Mouse (Mus musculus): ENCODE data around the gene Rdh12. TPM values are rescaled to one million over a fixed set of nuclear protein-coding genes. Genes with fewer than 3 reads are reported as not detected.

Rdh12 gene
- polyA plus RNA-seq, 1 experiment, result 8.9 TPM

- Histone ChIP-seq H3K4me1 (ENCODE audit: control insufficient read depth, insufficient read depth, low read length) (no peaks in the 10 kb centered on the region), H3K4me3 (replicated peaks; ENCODE audit: extremely low read depth, low read depth, low read length) (no peak overlapping the region)
- whole genome bisulfite sequencing, result 79% methylated on average over 2 of the region's 2 CpGs
- DNase-seq, result no peak
- no peak for TF ChIP-seq CTCF (IDR thresholded peaks at IDR 0.05; ENCODE audit: insufficient read depth, low read length)
- no peak for TF ChIP-seq POLR2A (IDR thresholded peaks at IDR 0.05; ENCODE audit: borderline replicate concordance, extremely low read depth, low read depth, low read length)
Observed at GRCm38 (mm10) chr12:79241985-79242384, 33.3 kb downstream of the Rdh12 start.

GRCm38 (mm10) chr12:79242921-79243320, 34.2 kb downstream of the Rdh12 start:
- 84% methylated on average over 6 of the region's 6 CpGs for WGBS
- no peaks in the 10 kb centered on the region for H3K4me1 ChIP-seq (ENCODE audit: control insufficient read depth, insufficient read depth, low read length)
- TF ChIP-seq POLR2A (IDR thresholded peaks at IDR 0.05; ENCODE audit: borderline replicate concordance, extremely low read depth, low read depth, low read length) (no peak), CTCF (IDR thresholded peaks at IDR 0.05; ENCODE audit: insufficient read depth, low read length) (no peak)
- DNase-seq, result no peak
- no peak overlapping the region for H3K4me3 ChIP-seq (replicated peaks; ENCODE audit: extremely low read depth, low read depth, low read length)

GRCm38 (mm10) chr12:79248110-79248509, 39.4 kb downstream of the Rdh12 start:
- DNase-seq, result no peak
- Histone ChIP-seq H3K4me3 (replicated peaks; ENCODE audit: extremely low read depth, low read depth, low read length) (no peak overlapping the region), H3K4me1 (ENCODE audit: control insufficient read depth, insufficient read depth, low read length) (no peaks in the 10 kb centered on the region)
- 86% methylated on average over 3 of the region's 3 CpGs for WGBS
- TF ChIP-seq CTCF (IDR thresholded peaks at IDR 0.05; ENCODE audit: insufficient read depth, low read length), result no peak
- no peak for TF ChIP-seq POLR2A (IDR thresholded peaks at IDR 0.05; ENCODE audit: borderline replicate concordance, extremely low read depth, low read depth, low read length)

GRCm38 (mm10) chr12:79253294-79254053, 44.8 kb downstream of the Rdh12 start:
- TF ChIP-seq POLR2A (IDR thresholded peaks at IDR 0.05; ENCODE audit: borderline replicate concordance, extremely low read depth, low read depth, low read length) (no peak), CTCF (IDR thresholded peaks at IDR 0.05; ENCODE audit: insufficient read depth, low read length) (no peak)
- DNase-seq, result no peak
- H3K4me3 ChIP-seq (replicated peaks; ENCODE audit: extremely low read depth, low read depth, low read length), result no peak overlapping the region
- WGBS, result 85% methylated on average over 9 of the region's 9 CpGs
- H3K4me1 ChIP-seq (ENCODE audit: control insufficient read depth, insufficient read depth, low read length), result no peaks in the 10 kb centered on the region

GRCm38 (mm10) chr12:79254975-79255374, 46.3 kb downstream of the Rdh12 start:
- 93% methylated on average over 10 of the region's 10 CpGs for WGBS
- H3K4me1 ChIP-seq (ENCODE audit: control insufficient read depth, insufficient read depth, low read length), result no peaks in the 10 kb centered on the region
- DNase-seq, result no peak
- TF ChIP-seq CTCF (IDR thresholded peaks at IDR 0.05; ENCODE audit: insufficient read depth, low read length) (no peak), POLR2A (IDR thresholded peaks at IDR 0.05; ENCODE audit: borderline replicate concordance, extremely low read depth, low read depth, low read length) (no peak)
- no peak overlapping the region for H3K4me3 ChIP-seq (replicated peaks; ENCODE audit: extremely low read depth, low read depth, low read length)

- TF ChIP-seq CTCF (IDR thresholded peaks at IDR 0.05; ENCODE audit: insufficient read depth, low read length), result no peak
- no peak for TF ChIP-seq POLR2A (IDR thresholded peaks at IDR 0.05; ENCODE audit: borderline replicate concordance, extremely low read depth, low read depth, low read length)
- WGBS, result 92% methylated on average over 2 of the region's 2 CpGs
Observed at GRCm38 (mm10) chr12:79260154-79260553, 51.4 kb downstream of the Rdh12 start.

GRCm38 (mm10) chr12:79261035-79261434, 52.3 kb downstream of the Rdh12 start:
- TF ChIP-seq CTCF (IDR thresholded peaks at IDR 0.05; ENCODE audit: insufficient read depth, low read length) (0 out of 2 replicates have a peak, but pooled peaks have one; percentile 24), POLR2A (IDR thresholded peaks at IDR 0.05; ENCODE audit: borderline replicate concordance, extremely low read depth, low read depth, low read length) (no peak)
- no peak overlapping the region for H3K4me3 ChIP-seq (replicated peaks; ENCODE audit: extremely low read depth, low read depth, low read length)
- no peak for DNase-seq
- H3K4me1 ChIP-seq (ENCODE audit: control insufficient read depth, insufficient read depth, low read length), result no peaks in the 10 kb centered on the region
- WGBS, result 58% methylated on average over 5 of the region's 5 CpGs

More at GRCm38 (mm10) chr12:79260154-79260553, 51.4 kb downstream of the Rdh12 start:
- Histone ChIP-seq H3K4me3 (replicated peaks; ENCODE audit: extremely low read depth, low read depth, low read length) (no peak overlapping the region), H3K4me1 (ENCODE audit: control insufficient read depth, insufficient read depth, low read length) (no peaks in the 10 kb centered on the region)
- no peak for DNase-seq

Other genes starting within 250 kb of the Rdh12 start
- gene Tmem229b, start 201.3 kb upstream of the Rdh12 start, polyA plus RNA-seq (2012; rRNA removed), result 15.4 and 18.6 TPM in 2 replicates
- 8.9 and 9.3 TPM in 2 replicates for gene Plekhh1, start 179.8 kb upstream of the Rdh12 start, polyA plus RNA-seq (2012; rRNA removed)
- 12.9 and 15.0 TPM in 2 replicates for gene Pigh, start 119.3 kb upstream of the Rdh12 start, polyA plus RNA-seq (2012; rRNA removed)
- 4.0 and 4.7 TPM in 2 replicates for gene Arg2, start 78.1 kb upstream of the Rdh12 start, polyA plus RNA-seq (2012; rRNA removed)
- 43.6 and 49.2 TPM in 2 replicates for gene Vti1b, start 36.2 kb upstream of the Rdh12 start, polyA plus RNA-seq (2012; rRNA removed)
- gene Rdh11, start 16.6 kb upstream of the Rdh12 start, polyA plus RNA-seq (2012; rRNA removed), result 7.0 and 10.0 TPM in 2 replicates
- gene Zfyve26, start 87.4 kb downstream of the Rdh12 start, polyA plus RNA-seq (2012; rRNA removed), result 20.1 and 21.7 TPM in 2 replicates
- gene Rad51b, start 88.4 kb downstream of the Rdh12 start, polyA plus RNA-seq (2012; rRNA removed), result 0.25 and 1.1 TPM in 2 replicates

Measured in lung, adult 2 months (tissue).